Mouse (Mus musculus) heart, adult 2 months (tissue): ENCODE data around the gene Rap2b. TPM values are rescaled to one million over a fixed set of nuclear protein-coding genes. Genes with fewer than 3 reads are reported as not detected.

ENCODE experiments used
- DNase-seq, 2 experiments: peaks; one replicate each; pipeline ENCODE4 v3.0.0; 2021
- H3K27ac ChIP-seq: fragments of 200-600 bp; 2 replicates; pipeline ENCODE4 v1.8.1; 2022
- H3K27me3 ChIP-seq: fragments of 200-500 bp; 2 replicates; pipeline ENCODE4 v1.6.1; 2012; ENCODE audit warnings: mild to moderate bottlenecking, low read length, inconsistent platforms, mixed read lengths; ENCODE audit not compliant: control insufficient read depth, insufficient read depth
- H3K36me3 ChIP-seq: fragments of 200-500 bp; 2 replicates; pipeline ENCODE4 v1.6.1; 2012; ENCODE audit warnings: low read length, inconsistent platforms; ENCODE audit not compliant: control insufficient read depth, insufficient read depth
- H3K4me1 ChIP-seq: fragments of 200-500 bp; 2 replicates; pipeline ENCODE4 v1.6.1; 2011; ENCODE audit warnings: low read length; ENCODE audit not compliant: control insufficient read depth, insufficient read depth
- H3K4me3 ChIP-seq: fragments of 200-600 bp; 2 replicates; pipeline ENCODE4 v1.8.1; 2022
- H3K79me2 ChIP-seq: fragments of 200-500 bp; replicated peaks from 2 replicates; pipeline ENCODE4 v1.6.1; 2012; ENCODE audit warnings: mild to moderate bottlenecking, inconsistent platforms, low read length, moderate library complexity, mixed read lengths; ENCODE audit not compliant: control insufficient read depth, insufficient read depth
- H3K9ac ChIP-seq: fragments of 200-500 bp; 2 replicates; pipeline ENCODE4 v1.6.1; 2012; ENCODE audit warnings: low read depth, mild to moderate bottlenecking, control low read depth, inconsistent platforms, low read length, mixed read lengths
- CTCF ChIP-seq: fragments of 200-600 bp; IDR thresholded peaks from 2 replicates; pipeline ENCODE4 v1.8.1; 2022; ENCODE audit warnings: antibody characterized with exemption, mild to moderate bottlenecking, moderate library complexity
- EP300 ChIP-seq: fragments of 200-500 bp; IDR thresholded peaks from 2 replicates; pipeline ENCODE4 v1.6.1; 2011; ENCODE audit warnings: low read depth, low read length, control low read depth; ENCODE audit not compliant: insufficient read depth
- POLR2A ChIP-seq: fragments of 200-500 bp; IDR thresholded peaks from 2 replicates; pipeline ENCODE4 v1.6.1; 2011; ENCODE audit warnings: mild to moderate bottlenecking, low read depth, low read length, control low read depth; ENCODE audit not compliant: insufficient read depth
- WGBS: fragments of 180-500 bp; shearing (Covaris S2); methylation state at CpG from one replicate; pipeline ENCODE4 v1.1.7; 2018; 5-methylcytosine and 5-hydroxymethylcytosine counted together
- intact Hi-C: fragments of 180-260 bp; cut with DNase I; formaldehyde crosslinking; loops from one replicate; pipeline ENCODE4 v1.15.1; 2025
- polyA plus RNA-seq: library from polyadenylated mRNA; depleted of rRNA; stranded (reverse); fragments of >200 nt; gene quantifications from 2 replicates; pipeline ENCODE4 v1.2.3, GENCODE M21; 2012
- total RNA-seq, 2 experiments: library from RNA; stranded (reverse); gene quantifications; 2 replicates each; pipeline ENCODE4 v1.2.3; 2021

Rap2b gene
- total and polyA plus RNA-seq, 3 experiments: 1.5 to 2.6 (median 2.3) TPM

DNA sequence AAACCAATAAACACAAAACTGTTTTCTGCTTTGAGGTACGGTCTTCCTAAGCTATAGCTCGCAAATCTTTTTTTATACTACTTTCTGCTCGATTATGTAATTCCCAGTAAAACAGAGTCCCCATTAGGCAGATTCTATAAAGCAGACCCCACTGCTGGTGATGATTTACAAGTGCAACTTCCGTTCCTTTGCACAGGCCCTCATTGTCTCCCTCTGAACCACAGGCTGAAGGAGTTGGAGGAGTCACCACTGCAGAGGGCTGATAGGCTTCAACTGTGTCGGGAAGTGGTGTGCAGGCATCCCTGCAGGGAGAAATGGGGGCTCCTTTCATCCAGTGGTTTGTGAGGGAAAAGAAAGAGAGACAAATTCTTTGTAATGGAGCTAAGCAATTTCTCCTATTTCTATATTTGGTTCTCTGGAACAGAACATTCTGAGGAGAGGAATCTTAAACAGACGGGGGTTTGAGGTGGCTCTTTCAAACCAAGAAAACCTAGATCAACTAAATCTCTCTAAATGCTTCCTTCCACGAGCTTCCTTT lies 2.6 kb upstream of the Rap2b start:
- no peak overlapping the region for H3K4me3 ChIP-seq
- no peak for TF ChIP-seq POLR2A
- no peak for TF ChIP-seq EP300
- no peak overlapping the region for H3K27ac ChIP-seq
- H3K27me3 ChIP-seq: no peaks in the 10 kb centered on the region
- intact Hi-C loops: no loop called here
- no peak for DNase-seq
- H3K4me1 ChIP-seq: no peaks in the 10 kb centered on the region
- H3K79me2 ChIP-seq: no peaks in the 10 kb centered on the region
- no peak overlapping the region for H3K9ac ChIP-seq
- 34% methylated on average over 7 of the region's 7 CpGs for WGBS
- H3K36me3 ChIP-seq: no peaks in the 10 kb centered on the region

DNA sequence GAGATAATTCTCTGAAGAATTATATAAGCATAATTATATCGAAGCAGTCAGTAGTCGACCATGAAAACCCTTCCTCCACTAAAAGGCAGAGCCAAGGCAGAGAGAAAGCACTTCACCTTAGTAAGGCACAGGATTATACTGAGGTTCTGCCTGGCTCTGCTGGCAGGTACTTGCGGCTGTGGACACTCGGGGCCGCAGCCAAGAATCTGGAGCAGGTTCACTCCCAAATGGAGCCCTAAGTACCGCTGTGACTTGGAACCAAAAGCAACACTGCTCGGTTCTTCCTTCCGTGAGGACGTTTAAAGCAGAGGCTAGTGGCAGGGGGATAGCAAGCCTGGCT lies 1.4 kb downstream of the Rap2b start:
- Histone ChIP-seq H3K36me3 (no peaks in the 10 kb centered on the region; the same call in 1 of the 2 replicates), H3K27me3 (no peaks in the 10 kb centered on the region), H3K9ac (peak overlapping the region; percentile 76), H3K79me2 (no peaks in the 10 kb centered on the region), H3K27ac (peak overlapping the region; percentile 90), H3K4me1 (no peaks in the 10 kb centered on the region), H3K4me3 (peak overlapping the region; percentile 89)
- intact Hi-C loops: no loop called here
- no peak for DNase-seq
- TF ChIP-seq EP300: no peak
- no peak for TF ChIP-seq POLR2A
- TF ChIP-seq CTCF: no peak
- 3% methylated on average over 9 of the region's 9 CpGs for WGBS

DNA sequence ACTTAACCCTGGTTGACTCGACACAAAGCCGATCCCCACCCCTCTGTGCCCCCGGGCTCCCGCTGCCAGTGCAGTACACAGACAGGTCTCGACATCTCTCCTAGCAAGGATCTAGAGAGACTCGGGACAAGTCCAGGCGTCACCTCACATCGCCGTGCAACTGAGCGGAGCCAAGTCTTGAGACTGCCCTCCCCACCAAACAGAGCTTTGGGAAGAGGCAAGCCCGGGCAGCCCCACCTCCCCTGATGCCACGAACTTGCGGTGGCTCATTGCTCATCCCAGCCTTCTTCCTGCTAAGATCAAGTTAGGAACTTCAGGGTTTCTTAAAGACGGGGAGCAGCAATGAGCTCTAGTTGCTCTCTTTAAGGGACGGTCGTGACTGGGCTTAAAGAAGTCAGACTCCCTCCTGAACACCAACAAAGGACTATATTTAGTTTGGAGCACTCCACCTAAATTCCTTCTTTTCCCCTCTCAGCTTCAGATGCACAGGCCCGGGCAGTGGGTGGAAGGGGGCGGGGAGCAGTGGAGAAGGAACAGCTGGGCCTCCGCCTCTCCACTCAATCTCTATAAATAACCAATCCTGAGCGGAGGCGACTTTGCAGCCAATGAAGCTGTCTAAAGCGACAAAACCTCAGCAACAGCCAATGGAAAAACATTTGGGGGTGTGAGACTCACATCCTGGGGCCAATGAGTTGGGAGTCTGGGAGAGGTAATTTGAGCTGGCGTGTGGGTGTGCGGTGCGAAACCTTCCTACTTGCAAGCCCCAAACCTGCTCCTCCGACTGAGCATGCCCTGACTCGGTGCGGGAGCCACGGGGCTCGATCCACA lies 1.9 kb downstream of the Rap2b start:
- H3K79me2 ChIP-seq: no peaks in the 10 kb centered on the region
- intact Hi-C loops: no loop called here
- WGBS: under 1% methylated on average over 30 of the region's 30 CpGs

DNA sequence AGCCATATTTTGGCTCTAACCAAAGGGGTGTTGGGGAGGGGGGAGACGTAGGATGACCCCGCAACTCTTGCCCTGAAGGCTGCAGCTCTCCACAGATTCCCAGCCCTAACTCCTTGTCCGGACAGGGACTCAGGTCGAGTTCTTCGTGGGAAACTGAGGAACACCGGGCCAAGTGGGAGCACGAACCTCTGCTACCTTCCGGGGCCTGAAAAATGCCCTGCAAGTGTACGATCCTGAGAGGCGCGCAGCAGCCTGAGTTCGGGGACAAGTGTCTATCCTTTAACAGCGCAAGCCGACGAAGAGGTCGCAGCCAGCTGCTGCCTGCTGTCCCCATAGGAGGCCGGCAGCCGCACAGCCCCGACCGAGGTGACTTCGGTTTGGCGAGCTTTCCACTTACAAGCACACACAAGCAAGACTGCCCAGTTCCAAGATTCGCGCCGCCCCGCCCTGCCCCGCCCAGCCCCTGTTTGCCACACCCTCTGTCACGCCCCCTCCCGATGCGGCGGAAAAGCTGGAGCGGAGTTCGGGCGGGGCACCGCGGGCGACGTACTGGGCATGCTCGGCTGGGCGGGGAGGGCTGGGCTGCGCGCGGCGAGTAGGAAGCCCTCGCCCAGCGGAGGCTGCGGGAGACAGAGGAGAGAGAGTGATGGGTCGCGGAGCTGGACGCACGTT lies 2.7 kb downstream of the Rap2b start:
- no peaks in the 10 kb centered on the region for H3K27me3 ChIP-seq
- no peaks in the 10 kb centered on the region; the same call in 1 of the 2 replicates for H3K36me3 ChIP-seq
- TF ChIP-seq EP300: no peak; the same call in 1 of the 2 replicates
- peak; percentile 95 for TF ChIP-seq POLR2A
- intact Hi-C loops: no loop called here
- DNase-seq: peak; percentile 92 to 95
- H3K9ac ChIP-seq: peak overlapping the region; percentile 61
- peak overlapping the region; percentile 89 for H3K4me3 ChIP-seq
- H3K4me1 ChIP-seq: no peaks in the 10 kb centered on the region
- H3K27ac ChIP-seq: peak overlapping the region; percentile 90
- WGBS: under 1% methylated on average over 51 of the region's 51 CpGs
- H3K79me2 ChIP-seq: no peaks in the 10 kb centered on the region

More for the DNA sequence above, 1.9 kb downstream of the Rap2b start:
- Histone ChIP-seq H3K4me1 (no peaks in the 10 kb centered on the region), H3K9ac (peak overlapping the region; percentile 76), H3K36me3 (no peaks in the 10 kb centered on the region; the same call in 1 of the 2 replicates), H3K27me3 (no peaks in the 10 kb centered on the region), H3K27ac (peak overlapping the region; percentile 90), H3K4me3 (peak overlapping the region; percentile 89)
- TF ChIP-seq POLR2A (peak; percentile 63), EP300 (no peak; the same call in 1 of the 2 replicates), CTCF (no peak)
- peak; percentile 87 to 94 for DNase-seq

DNA sequence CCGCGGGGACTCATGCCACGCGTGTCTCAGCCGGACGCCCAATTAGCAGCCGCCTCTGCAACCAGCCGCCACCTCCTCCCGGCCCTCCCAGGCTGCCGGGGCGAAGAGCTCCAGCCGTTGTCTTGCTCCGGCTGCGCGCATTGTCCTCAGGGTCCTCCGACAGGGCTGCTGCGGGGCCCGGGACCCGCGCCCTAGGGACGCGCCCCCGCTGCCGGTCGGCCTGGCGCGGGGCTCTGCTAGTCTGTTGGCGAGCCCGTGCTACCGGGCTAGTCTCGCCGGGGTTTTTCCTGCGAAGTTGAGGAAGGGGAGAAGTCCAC lies 3.2 kb downstream of the Rap2b start:
- Histone ChIP-seq H3K36me3 (no peaks in the 10 kb centered on the region; the same call in 1 of the 2 replicates), H3K27me3 (no peaks in the 10 kb centered on the region), H3K9ac (peak overlapping the region; percentile 61), H3K4me3 (peak overlapping the region; percentile 89), H3K27ac (peak overlapping the region; percentile 81), H3K79me2 (no peaks in the 10 kb centered on the region), H3K4me1 (no peaks in the 10 kb centered on the region)
- intact Hi-C loops: no loop called here
- WGBS: 1% methylated on average over 32 of the region's 33 CpGs
- no peak for DNase-seq
- no peak for TF ChIP-seq POLR2A
- no peak for TF ChIP-seq EP300
- no peak for TF ChIP-seq CTCF
